In genomic region chr9:7848191-7848590, GRCm38 (mm10) we compare ENCODE assay signal across 34 mouse cellular contexts.
"Had no signal": no experiment of that assay in that cellular context is flagged by ENCODE, and none has a peak within 500 bp of the region (broad histone marks: within the 10 kb centered on the region; RNA-seq: fewer than 3 reads in every experiment).

No protein-coding gene starts in this region.

- DNase-seq: heart, postnatal 10 days; heart, postnatal 14 days; heart, postnatal 36 days; heart, postnatal 4 days; kidney, adult 11 months; kidney, adult 18-20 months; kidney, adult 2 months; kidney, adult 8-10 months; kidney, adult 9 months; kidney, postnatal 10 days; kidney, postnatal 14 days; kidney, postnatal 25 days; kidney, postnatal 36 days; kidney, postnatal 4 days; layer of hippocampus, adult 9-11 months; layer of hippocampus, postnatal 36 days had no signal

- H3K27me3 ChIP-seq: heart, embryonic 12.5 days; heart, embryonic 13.5 days; heart, embryonic 15.5 days; hindbrain, embryonic 12.5 days; hindbrain, embryonic 13.5 days; hindbrain, embryonic 15.5 days; intestine, embryonic 15.5 days; kidney, embryonic 15.5 days had no signal

- ATAC-seq: hindbrain, embryonic 16.5 days; hindbrain, postnatal 0 days; inflammation-experienced regulatory T-cells, adult 6 months; intestine, embryonic 15.5 days; intestine, embryonic 16.5 days; intestine, postnatal 0 days had no signal

- H3K27ac ChIP-seq: heart, embryonic 13.5 days; heart, embryonic 15.5 days; hindbrain, embryonic 10.5 days; hindbrain, embryonic 12.5 days; hindbrain, embryonic 13.5 days; hindbrain, embryonic 14.5 days; hindbrain, embryonic 15.5 days; hindbrain, postnatal 0 days; intestine, embryonic 15.5 days; kidney, embryonic 15.5 days; kidney, postnatal 0 days; layer of hippocampus, adult 2 months; left cerebral cortex, adult 2 months had no signal

- H3K36me3 ChIP-seq: heart, embryonic 15.5 days; hindbrain, embryonic 10.5 days; hindbrain, embryonic 12.5 days; hindbrain, embryonic 13.5 days; hindbrain, embryonic 15.5 days; intestine, embryonic 15.5 days had no signal

- H3K9ac ChIP-seq: heart, embryonic 12.5 days; heart, embryonic 13.5 days; heart, embryonic 15.5 days; hindbrain, embryonic 12.5 days; hindbrain, embryonic 13.5 days; hindbrain, embryonic 14.5 days; hindbrain, embryonic 15.5 days; intestine, embryonic 15.5 days; kidney, embryonic 15.5 days had no signal

- H3K4me3 ChIP-seq: heart, embryonic 12.5 days; heart, embryonic 13.5 days; heart, embryonic 15.5 days; hindbrain, embryonic 10.5 days; hindbrain, embryonic 12.5 days; hindbrain, embryonic 13.5 days; hindbrain, embryonic 15.5 days; intestine, embryonic 15.5 days; kidney, embryonic 15.5 days; layer of hippocampus, adult 2 months; left cerebral cortex, adult 2 months had no signal

- H3K4me1 ChIP-seq: hindbrain, embryonic 10.5 days; hindbrain, embryonic 12.5 days; hindbrain, embryonic 13.5 days; hindbrain, embryonic 15.5 days; intestine, embryonic 15.5 days; kidney, embryonic 15.5 days had no signal

- H3K9me3 ChIP-seq: heart, embryonic 12.5 days; heart, embryonic 13.5 days; heart, embryonic 15.5 days; hindbrain, embryonic 10.5 days; hindbrain, embryonic 12.5 days; hindbrain, embryonic 13.5 days; hindbrain, embryonic 15.5 days; intestine, embryonic 15.5 days; kidney, embryonic 15.5 days had no signal

- H3K4me2 ChIP-seq: heart, embryonic 12.5 days; heart, embryonic 13.5 days; heart, embryonic 15.5 days; hindbrain, embryonic 12.5 days; hindbrain, embryonic 13.5 days; hindbrain, embryonic 14.5 days; hindbrain, embryonic 15.5 days; intestine, embryonic 15.5 days; kidney, embryonic 15.5 days had no signal
